Mouse (Mus musculus) embryonic stem cell, embryonic (primary cell): Measurements from ENCODE around the gene Cnr2.

Experiments used
- CTCF ChIA-PET, 4 experiments: fragments of 300-600 bp in 2 of 4; fragments of 350-600 bp in 2 of 4; sonication (Branson Sonifier 250); formaldehyde crosslinking; loops; one replicate each; lab custom pipeline; 2022; ENCODE audit warnings: inconsistent platforms in 2 of 4; lab: Charles Lee
- POLR2A ChIA-PET, 4 experiments: fragments of 300-600 bp in 2 of 4; fragments of 350-600 bp in 2 of 4; sonication (Branson Sonifier 250); formaldehyde crosslinking; loops; one replicate each; lab custom pipeline; 2022; ENCODE audit warnings: antibody characterized with exemption in 4 of 4, inconsistent platforms in 1 of 4; lab: Charles Lee

The Cnr2 gene

GRCm38 (mm10) chr4:135909326-135910066 lies 14.3 kb downstream of the Cnr2 start:
- ChIA-PET POLR2A (interaction anchor here in 3 of 4 experiments (0.6 to 2.5 kb wide), 7 partner anchors 8 to 108 kb away, joined by 3 to 8 read pairs (median 4); partner anchors contain the start of genes Fuca1 (in 2 of the 3) and Hmgcl (in 1 of the 3)), CTCF (interaction anchor here in 2 of 4 experiments (0.6 to 5.9 kb wide), 5 partner anchors 11 to 198 kb away, joined by 3 to 33 read pairs (median 8); partner anchors contain the start of gene Fuca1 (in 2 of the 2))

DNA sequence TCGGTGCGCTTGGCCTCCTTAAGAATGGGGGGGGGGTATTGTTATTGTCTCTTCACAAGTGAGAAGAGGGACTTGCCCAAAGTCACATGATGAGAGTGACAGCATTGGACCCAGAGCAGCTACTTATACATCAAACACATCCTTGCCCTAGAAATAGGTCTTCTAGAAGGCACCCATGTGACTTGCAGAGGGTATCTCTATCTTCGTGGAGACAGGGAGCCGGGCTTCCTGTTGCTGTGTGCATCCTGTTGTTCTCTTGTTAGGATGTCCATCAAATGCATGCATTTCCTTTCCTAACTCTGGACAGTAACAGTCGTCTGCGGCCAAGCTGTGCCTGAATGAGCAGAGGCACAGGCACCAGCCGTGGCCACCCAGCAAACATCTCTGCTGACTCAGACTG lies 16.3 kb downstream of the Cnr2 start:
- ChIA-PET POLR2A (interaction anchor here in 2 of 4 experiments (0.7 to 2.5 kb wide), 7 partner anchors 9 to 642 kb away, joined by 3 to 9 read pairs (median 4); partner anchors contain the start of gene Fuca1 (in 2 of the 2)), CTCF (interaction anchor here (0.6 to 2.9 kb wide), 7 partner anchors 8 to 956 kb away, joined by 3 to 13 read pairs (median 7); partner anchors contain the start of gene Fuca1 (in 2 of the 4))

- POLR2A ChIA-PET, result interaction anchor here in 1 of 4 experiments (1.4 to 2.5 kb wide), 3 partner anchors 13 to 35 kb away, joined by 4 to 7 read pairs (median 4); no protein-coding TSS in a partner anchor
Observed at GRCm38 (mm10) chr4:135912164-135912563, 17.0 kb downstream of the Cnr2 start.

GRCm38 (mm10) chr4:135912835-135913234 lies 17.6 kb downstream of the Cnr2 start:
- ChIA-PET CTCF (interaction anchor here in 3 of 4 experiments (0.5 to 2.9 kb wide), 5 partner anchors 7 to 470 kb away, joined by 3 to 9 read pairs (median 5); partner anchors contain the start of gene Fuca1 (in 1 of the 3)), POLR2A (interaction anchor here in 2 of 4 experiments (0.5 to 2.0 kb wide), 3 partner anchors 14 to 90 kb away, joined by 3 to 4 read pairs (median 4); no protein-coding TSS in a partner anchor)

More at GRCm38 (mm10) chr4:135912164-135912563, 17.0 kb downstream of the Cnr2 start:
- CTCF ChIA-PET, result interaction anchor here in 3 of 4 experiments (0.5 to 2.9 kb wide), 5 partner anchors 8 to 469 kb away, joined by 4 to 9 read pairs (median 7); partner anchors contain the start of gene Fuca1 (in 1 of the 3)

DNA sequence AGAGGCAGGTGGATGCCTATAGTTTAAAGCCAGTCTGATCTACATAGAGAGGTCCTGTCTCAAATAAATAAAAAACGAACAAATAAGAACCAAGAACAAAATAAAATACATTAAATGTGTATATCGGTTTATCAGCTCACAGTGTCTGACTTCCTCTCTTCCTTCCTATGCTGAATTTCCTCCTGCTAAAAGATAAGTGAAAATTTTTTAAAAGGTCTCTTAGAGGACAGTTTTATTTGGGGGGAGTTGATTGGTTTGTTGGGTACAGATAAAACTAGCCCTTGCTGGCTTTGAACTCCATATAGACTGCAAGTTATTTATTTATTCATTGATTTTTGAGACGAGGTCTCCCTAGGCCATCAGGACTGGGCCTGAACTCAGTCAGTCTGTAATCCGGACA lies 18.2 kb downstream of the Cnr2 start:
- CTCF ChIA-PET, result interaction anchor here in 1 of 4 experiments (0.8 kb wide), 1 partner anchor 24 kb away, joined by 3 read pairs; no protein-coding TSS in a partner anchor
- POLR2A ChIA-PET, result interaction anchor here in 1 of 4 experiments (1.4 kb wide), 1 partner anchor 37 kb away, joined by 4 read pairs; no protein-coding TSS in a partner anchor

DNA sequence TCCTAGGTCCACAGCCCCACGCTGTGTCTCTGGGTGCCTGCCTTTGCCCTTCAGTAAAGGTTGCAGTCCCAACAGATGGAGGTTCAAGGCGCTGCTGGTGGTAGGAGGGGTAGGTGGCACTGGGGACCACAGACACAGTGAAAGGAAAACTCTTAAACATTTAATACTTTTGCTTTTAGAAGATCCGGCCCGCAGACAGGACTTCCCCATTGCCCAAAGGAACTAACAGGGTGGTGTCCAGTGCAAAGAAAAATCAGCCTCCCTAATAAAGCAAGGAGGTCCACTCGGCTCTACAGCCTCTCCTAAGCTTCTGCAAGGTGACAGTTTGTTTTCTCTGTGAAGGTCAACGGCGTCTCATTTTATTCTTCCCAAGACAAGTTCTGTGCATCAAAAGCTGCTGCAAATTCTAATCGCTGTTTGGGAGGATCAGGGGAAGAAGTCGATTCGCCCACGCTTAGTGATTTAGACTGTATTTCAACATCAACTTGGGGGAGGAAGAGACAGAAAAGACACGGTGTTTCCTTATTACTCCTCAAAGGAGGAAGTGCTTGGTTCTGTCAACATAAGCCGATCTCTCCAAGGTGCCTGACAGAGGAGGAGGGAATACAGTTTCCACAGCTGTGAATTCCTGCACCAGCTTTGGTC lies 23.6 kb downstream of the Cnr2 start:
- ChIA-PET POLR2A (interaction anchor here in 2 of 4 experiments (1.9 to 4.1 kb wide), 6 partner anchors 11 to 29 kb away, joined by 5 to 35 read pairs (median 10); partner anchors contain the start of genes Cnr2 (in 1 of the 2) and Hmgcl (in 1 of the 2)), CTCF (interaction anchor here (0.5 to 3.8 kb wide), 15 partner anchors 8 to 536 kb away, joined by 3 to 44 read pairs (median 8); partner anchors contain the start of gene Cnr2 (in 1 of the 4))

DNA sequence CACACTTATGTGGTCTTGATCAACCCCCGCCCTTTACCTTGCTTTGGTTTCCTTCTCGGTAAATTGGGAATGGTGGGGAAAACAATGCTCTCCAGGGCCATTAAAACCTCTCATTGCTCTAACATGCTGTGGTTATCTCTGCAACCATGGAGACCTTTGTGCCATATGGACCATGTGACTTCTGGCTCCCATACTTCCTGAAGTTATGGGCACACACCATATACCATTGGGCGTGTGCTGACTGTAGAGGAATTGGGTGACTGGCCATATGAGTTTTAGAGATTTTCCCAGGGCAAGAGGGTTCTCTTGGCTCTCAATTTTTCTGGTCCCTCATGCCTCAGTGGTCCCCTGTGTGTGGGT lies 24.1 kb downstream of the Cnr2 start:
- ChIA-PET POLR2A (interaction anchor here (0.6 to 4.1 kb wide), 16 partner anchors 8 to 88 kb away, joined by 3 to 35 read pairs (median 8); partner anchors contain the start of genes Cnr2 (in 1 of the 4), Hmgcl (in 1 of the 4) and Srsf10 (in 1 of the 4)), CTCF (interaction anchor here (0.6 to 3.8 kb wide), 30 partner anchors 8 to 425 kb away, joined by 3 to 44 read pairs (median 8); partner anchors contain the start of genes Cnr2 (in 1 of the 4), Gale (in 1 of the 4), Nipal3 (in 1 of the 4) and Stpg1 (in 1 of the 4))

DNA sequence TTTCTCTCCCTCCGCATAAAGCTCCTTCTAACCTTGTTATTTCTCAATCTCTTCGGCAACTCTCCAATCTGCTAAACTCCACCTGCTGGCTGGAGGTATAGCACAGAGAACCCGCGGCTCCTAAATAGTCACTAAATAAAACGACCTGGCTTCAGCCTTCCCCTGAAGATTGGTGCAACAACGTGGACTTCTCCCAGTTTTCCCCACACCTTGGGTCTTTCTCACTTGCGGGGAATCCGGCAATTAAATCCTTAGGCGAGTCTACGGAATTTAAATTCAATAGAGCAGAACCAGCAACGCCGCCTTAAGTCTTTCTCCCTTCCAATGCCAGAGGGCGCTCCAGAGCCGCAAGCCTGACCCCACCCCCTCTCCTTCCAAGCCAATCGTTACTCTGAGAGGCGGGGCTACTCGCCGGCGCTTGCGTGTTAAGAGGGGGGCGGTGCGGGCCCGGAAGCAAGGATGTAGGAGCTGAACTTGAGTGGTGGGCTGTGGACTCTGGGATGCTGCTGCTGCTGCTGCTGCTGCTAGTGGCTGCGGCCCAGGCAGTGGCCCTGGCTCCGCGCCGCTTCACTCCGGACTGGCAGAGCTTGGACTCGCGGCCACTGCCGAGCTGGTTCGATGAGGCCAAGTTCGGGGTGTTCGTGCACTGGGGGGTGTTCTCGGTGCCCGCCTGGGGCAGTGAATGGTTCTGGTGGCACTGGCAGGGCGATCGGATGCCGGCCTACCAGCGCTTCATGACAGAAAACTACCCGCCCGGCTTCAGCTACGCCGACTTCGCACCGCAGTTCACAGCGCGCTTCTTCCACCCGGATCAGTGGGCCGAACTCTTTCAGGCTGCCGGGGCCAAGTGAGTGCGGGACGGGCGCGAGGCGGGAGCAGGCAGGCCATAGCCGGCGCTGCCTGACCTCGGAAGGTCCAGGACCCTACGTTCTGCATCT lies 25.4 kb downstream of the Cnr2 start, which contains the start of gene Fuca1:
Gene Fuca1 (plus strand): TSS at position 432 of the 938 bp plus-strand sequence.
- ChIA-PET POLR2A (interaction anchor here in 3 of 4 experiments (0.6 to 4.7 kb wide), 56 partner anchors 9 to 711 kb away, joined by 3 to 40 read pairs (median 4); partner anchors contain the start of genes Cnr2 (in 2 of the 3), Hmgcl (in 2 of the 3), Pithd1 (in 2 of the 3) and E2f2 (in 1 of the 3)), CTCF (interaction anchor here (0.5 to 3.8 kb wide), 104 partner anchors 9 to 1613 kb away, joined by 3 to 44 read pairs (median 4); partner anchors contain the start of genes Hmgcl (in 2 of the 4), Pithd1 (in 2 of the 4), Cnr2 (in 1 of the 4) and Gale (in 1 of the 4))

DNA sequence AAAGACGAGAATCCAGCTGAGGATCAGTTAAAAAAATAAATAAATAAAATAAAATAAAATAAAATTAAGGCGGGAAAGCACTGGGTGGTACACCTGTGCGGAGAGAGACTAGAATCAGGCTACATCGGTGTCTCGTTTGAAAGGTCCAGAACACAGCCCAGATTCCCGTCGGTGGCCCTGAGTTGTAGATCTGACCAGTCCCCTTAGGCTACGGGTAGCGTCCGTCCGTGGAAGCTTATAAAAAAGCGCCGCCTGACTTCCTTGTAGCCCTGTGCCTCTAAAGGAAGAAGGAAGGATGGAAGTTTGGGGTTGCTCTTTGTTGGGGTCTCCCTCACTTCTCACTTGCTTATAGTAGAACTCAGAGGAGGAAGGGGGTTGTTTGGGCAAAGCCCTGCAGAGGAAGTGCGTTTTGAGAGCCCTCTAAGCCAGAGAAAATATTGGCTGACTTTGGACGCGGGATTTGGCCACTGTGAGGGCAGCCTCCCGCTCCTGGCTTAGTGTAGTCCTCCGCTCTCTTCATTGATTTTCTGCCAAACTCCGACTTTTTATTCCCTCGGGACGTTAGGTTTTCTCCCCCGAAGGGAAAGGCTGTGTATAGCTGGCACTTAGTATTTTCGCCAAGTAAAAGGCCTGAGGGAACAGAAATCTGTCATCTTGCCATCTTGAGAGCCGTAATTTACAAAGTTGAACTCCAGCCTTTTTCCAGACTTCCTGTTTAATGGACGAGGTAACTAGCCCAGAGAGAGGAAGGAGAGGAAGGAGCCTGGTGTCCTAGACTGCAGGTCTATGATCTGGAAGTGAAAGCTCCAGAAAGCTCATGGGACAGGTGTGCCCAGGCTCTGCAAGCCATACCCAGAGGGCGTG lies 26.3 kb downstream of the Cnr2 start:
- ChIA-PET CTCF (interaction anchor here (0.6 to 3.8 kb wide), 73 partner anchors 8 to 1614 kb away, joined by 3 to 44 read pairs (median 5); partner anchors contain the start of genes Hmgcl (in 2 of the 4), Cnr2 (in 1 of the 4), Gale (in 1 of the 4) and Id3 (in 1 of the 4)), POLR2A (interaction anchor here in 3 of 4 experiments (0.5 to 4.7 kb wide), 47 partner anchors 8 to 364 kb away, joined by 3 to 40 read pairs (median 5); partner anchors contain the start of genes Cnr2 (in 2 of the 3), Pithd1 (in 2 of the 3), Hmgcl (in 1 of the 3) and Pnrc2 (in 1 of the 3))

DNA sequence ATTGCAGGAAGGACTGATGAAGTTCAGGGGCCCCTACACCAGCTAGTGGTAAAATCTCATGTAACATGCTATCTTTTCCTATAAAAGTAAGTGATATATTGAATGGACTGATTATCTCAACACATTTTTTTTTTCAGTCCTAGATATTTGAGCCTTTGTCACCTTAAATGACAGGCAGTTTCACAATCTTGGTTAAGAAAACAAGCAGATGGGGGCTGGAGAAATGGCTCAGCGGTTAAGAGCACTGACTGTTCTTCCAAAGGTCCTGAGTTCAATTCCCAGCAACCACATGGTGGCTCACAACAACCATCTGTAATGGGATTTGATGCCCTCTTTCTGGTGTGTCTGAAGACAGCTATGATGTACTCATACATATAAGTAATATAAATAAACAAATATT lies 27.0 kb downstream of the Cnr2 start:
- POLR2A ChIA-PET, result interaction anchor here in 3 of 4 experiments (0.5 to 4.7 kb wide), 9 partner anchors 8 to 101 kb away, joined by 3 to 40 read pairs (median 14); partner anchors contain the start of genes Cnr2 (in 1 of the 3) and Hmgcl (in 1 of the 3)
- CTCF ChIA-PET, result interaction anchor here in 1 of 4 experiments (3.3 kb wide), 1 partner anchor 28 kb away, joined by 30 read pairs; the partner anchor contains the start of gene Cnr2

DNA sequence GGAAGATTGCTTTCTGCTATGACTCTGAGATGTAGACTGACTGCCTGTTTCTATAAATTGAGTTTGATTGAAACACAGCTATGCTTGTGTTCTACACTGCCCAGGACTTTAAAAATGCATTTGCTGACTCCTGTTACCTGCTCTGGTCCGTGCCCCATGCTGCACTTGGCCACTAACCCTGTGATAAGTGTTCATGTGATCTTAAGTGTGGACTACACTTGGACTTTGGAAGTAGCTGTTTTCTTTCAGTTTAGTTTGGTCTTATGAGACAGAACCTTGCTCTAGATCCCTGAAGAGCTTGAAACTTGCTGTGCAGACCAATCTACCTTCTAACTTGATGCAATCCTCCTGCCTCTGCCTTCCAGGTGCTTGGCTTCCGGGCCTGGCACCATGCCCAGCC lies 29.2 kb downstream of the Cnr2 start:
- POLR2A ChIA-PET, result interaction anchor here in 1 of 4 experiments (0.6 to 4.7 kb wide), 4 partner anchors 9 to 36 kb away, joined by 3 to 40 read pairs (median 3); no protein-coding TSS in a partner anchor
- CTCF ChIA-PET, result interaction anchor here in 1 of 4 experiments (0.6 kb wide), 1 partner anchor 38 kb away, joined by 3 read pairs; no protein-coding TSS in a partner anchor

GRCm38 (mm10) chr4:135925341-135925740 lies 30.1 kb downstream of the Cnr2 start:
- CTCF ChIA-PET, result interaction anchor here in 1 of 4 experiments (0.6 to 1.8 kb wide), 2 partner anchors 36 to 62 kb away, joined by 3 to 4 read pairs; partner anchors contain the start of gene Pithd1
- POLR2A ChIA-PET, result interaction anchor here in 3 of 4 experiments (0.8 to 3.9 kb wide), 16 partner anchors 8 to 86 kb away, joined by 3 to 18 read pairs (median 4); partner anchors contain the start of genes Hmgcl (in 1 of the 3) and Srsf10 (in 1 of the 3)

- POLR2A ChIA-PET, result interaction anchor here in 3 of 4 experiments (0.6 to 3.9 kb wide), 28 partner anchors 9 to 515 kb away, joined by 3 to 19 read pairs (median 4); partner anchors contain the start of genes Hmgcl (in 2 of the 3), Gale (in 1 of the 3), Pnrc2 (in 1 of the 3) and Rpl11 (in 1 of the 3)
- CTCF ChIA-PET, result interaction anchor here in 2 of 4 experiments (0.6 to 1.8 kb wide), 8 partner anchors 13 to 972 kb away, joined by 3 to 5 read pairs (median 3); partner anchors contain the start of gene Pithd1 (in 1 of the 2)
Observed at GRCm38 (mm10) chr4:135926195-135926808, 31.1 kb downstream of the Cnr2 start.

- CTCF ChIA-PET, result interaction anchor here in 1 of 4 experiments (1.0 to 1.8 kb wide), 6 partner anchors 12 to 126 kb away, joined by 3 to 5 read pairs (median 4); partner anchors contain the start of gene Pithd1
Observed at GRCm38 (mm10) chr4:135926861-135927260, 31.7 kb downstream of the Cnr2 start.

More at GRCm38 (mm10) chr4:135926861-135927260, 31.7 kb downstream of the Cnr2 start:
- POLR2A ChIA-PET, result interaction anchor here in 3 of 4 experiments (0.5 to 3.9 kb wide), 26 partner anchors 9 to 515 kb away, joined by 3 to 19 read pairs (median 4); partner anchors contain the start of genes Rpl11 (in 2 of the 3), Gale (in 1 of the 3), Hmgcl (in 1 of the 3) and Pnrc2 (in 1 of the 3)
